Mouse (Mus musculus): ENCODE measurements around the gene Stx12. TPM values are rescaled to one million over a fixed set of nuclear protein-coding genes. Genes with fewer than 3 reads are reported as not detected.
A peak's percentile ranks its signal among the peaks of the same experiment; 100 is the strongest.

The Stx12 gene
- polyA plus RNA-seq, 2 experiments = 54.2 to 65.2 TPM

GRCm38 (mm10) chr4:132863012-132863411 lies 21.3 kb downstream of the Stx12 start:
- Histone ChIP-seq H3K9me3 (ENCODE audit: control insufficient read depth, low read length) (no peaks in the 10 kb centered on the region), H3K9ac (ENCODE audit: low read depth, low read length, severe bottlenecking) (no peak overlapping the region), H3K4me1 (ENCODE audit: control insufficient read depth, insufficient read depth, low read length) (no peaks in the 10 kb centered on the region), H3K4me3 (replicated peaks; ENCODE audit: low read length) (no peak overlapping the region), H3K27me3 (ENCODE audit: control insufficient read depth, insufficient read depth, low read length) (no peaks in the 10 kb centered on the region), H3K27ac (replicated peaks; ENCODE audit: low read depth, low read length) (no peak overlapping the region), H3K4me2 (replicated peaks; ENCODE audit: low read depth, low read length, severe bottlenecking) (no peak overlapping the region), H3K36me3 (ENCODE audit: control insufficient read depth, insufficient read depth, low read length) (peaks cover 88% of the 10 kb centered on the region)
- ATAC-seq (ENCODE audit: low FRiP score, low read depth) (no peak), DNase-seq (ENCODE audit: low spot score) (no peak)
- WGBS = 94% methylated on average over 13 of the region's 13 CpGs
- TF ChIP-seq POLR2A (IDR thresholded peaks at IDR 0.05; ENCODE audit: borderline replicate concordance, extremely low read depth, insufficient read depth, insufficient read length) = no peak

GRCm38 (mm10) chr4:132860880-132861279 lies 23.4 kb downstream of the Stx12 start:
- Histone ChIP-seq H3K27me3 (ENCODE audit: control insufficient read depth, insufficient read depth, low read length) (no peaks in the 10 kb centered on the region), H3K36me3 (ENCODE audit: control insufficient read depth, insufficient read depth, low read length) (peaks cover 88% of the 10 kb centered on the region), H3K4me1 (ENCODE audit: control insufficient read depth, insufficient read depth, low read length) (no peaks in the 10 kb centered on the region), H3K27ac (replicated peaks; ENCODE audit: low read depth, low read length) (no peak overlapping the region), H3K9ac (ENCODE audit: low read depth, low read length, severe bottlenecking) (no peak overlapping the region), H3K4me2 (replicated peaks; ENCODE audit: low read depth, low read length, severe bottlenecking) (no peak overlapping the region), H3K9me3 (ENCODE audit: control insufficient read depth, low read length) (no peaks in the 10 kb centered on the region), H3K4me3 (replicated peaks; ENCODE audit: low read length) (no peak overlapping the region)
- ATAC-seq (ENCODE audit: low FRiP score, low read depth) (no peak), DNase-seq (ENCODE audit: low spot score) (no peak)
- no peak for TF ChIP-seq POLR2A (IDR thresholded peaks at IDR 0.05; ENCODE audit: borderline replicate concordance, extremely low read depth, insufficient read depth, insufficient read length)
- 100% methylated on average over 1 of the region's 1 CpGs for WGBS

- ATAC-seq (ENCODE audit: low FRiP score, low read depth) = no peak
Observed at GRCm38 (mm10) chr4:132843705-132844071, 40.6 kb downstream of the Stx12 start.

GRCm38 (mm10) chr4:132842970-132843704 lies 41.2 kb downstream of the Stx12 start, which contains the start of gene Ppp1r8:
Gene Ppp1r8 (minus strand): TSS chr4:132843169.
- WGBS = under 1% methylated on average over 40 of the region's 40 CpGs
- peak within 1 kb of the TSS; percentile 67 for H3K4me3 ChIP-seq (replicated peaks; ENCODE audit: low read length)
- DNase-seq (ENCODE audit: low spot score) = peak; percentile 92
- H3K36me3 ChIP-seq (ENCODE audit: control insufficient read depth, insufficient read depth, low read length) = peaks cover 23% of the 10 kb centered on the region
- H3K27me3 ChIP-seq (ENCODE audit: control insufficient read depth, insufficient read depth, low read length) = no peaks in the 10 kb centered on the region
- peak; percentile 96; the same call in 1 of the 2 replicates for TF ChIP-seq POLR2A (IDR thresholded peaks at IDR 0.05; ENCODE audit: borderline replicate concordance, extremely low read depth, insufficient read depth, insufficient read length)
- peak within 1 kb of the TSS; percentile 57 for H3K4me2 ChIP-seq (replicated peaks; ENCODE audit: low read depth, low read length, severe bottlenecking)
- H3K4me1 ChIP-seq (ENCODE audit: control insufficient read depth, insufficient read depth, low read length) = peaks cover 10% of the 10 kb centered on the region
- H3K27ac ChIP-seq (replicated peaks; ENCODE audit: low read depth, low read length) = peak within 1 kb of the TSS; percentile 59
- ATAC-seq (ENCODE audit: low FRiP score, low read depth) = peak; percentile 96
- no peaks in the 10 kb centered on the region for H3K9me3 ChIP-seq (ENCODE audit: control insufficient read depth, low read length)
- H3K9ac ChIP-seq (ENCODE audit: low read depth, low read length, severe bottlenecking) = peak within 1 kb of the TSS; percentile 82

More at GRCm38 (mm10) chr4:132843705-132844071, 40.6 kb downstream of the Stx12 start:
- Histone ChIP-seq H3K9me3 (ENCODE audit: control insufficient read depth, low read length) (no peaks in the 10 kb centered on the region), H3K36me3 (ENCODE audit: control insufficient read depth, insufficient read depth, low read length) (peaks cover 17% of the 10 kb centered on the region), H3K9ac (ENCODE audit: low read depth, low read length, severe bottlenecking) (peak overlapping the region; percentile 82; the same call in 1 of the 2 replicates), H3K4me2 (replicated peaks; ENCODE audit: low read depth, low read length, severe bottlenecking) (peak overlapping the region; percentile 57), H3K4me3 (replicated peaks; ENCODE audit: low read length) (peak overlapping the region; percentile 67), H3K27ac (replicated peaks; ENCODE audit: low read depth, low read length) (peak overlapping the region; percentile 59), H3K27me3 (ENCODE audit: control insufficient read depth, insufficient read depth, low read length) (no peaks in the 10 kb centered on the region), H3K4me1 (ENCODE audit: control insufficient read depth, insufficient read depth, low read length) (peaks cover 10% of the 10 kb centered on the region)
- DNase-seq (ENCODE audit: low spot score) = no peak
- no peak for TF ChIP-seq POLR2A (IDR thresholded peaks at IDR 0.05; ENCODE audit: borderline replicate concordance, extremely low read depth, insufficient read depth, insufficient read length)
- WGBS = 71% methylated on average over 1 of the region's 1 CpGs

- Histone ChIP-seq H3K9ac (ENCODE audit: low read depth, low read length, severe bottlenecking) (peak overlapping the region; percentile 82), H3K27ac (replicated peaks; ENCODE audit: low read depth, low read length) (peak overlapping the region; percentile 40), H3K36me3 (ENCODE audit: control insufficient read depth, insufficient read depth, low read length) (peaks cover 30% of the 10 kb centered on the region), H3K9me3 (ENCODE audit: control insufficient read depth, low read length) (no peaks in the 10 kb centered on the region), H3K4me2 (replicated peaks; ENCODE audit: low read depth, low read length, severe bottlenecking) (peak overlapping the region; percentile 57), H3K4me1 (ENCODE audit: control insufficient read depth, insufficient read depth, low read length) (peaks cover 10% of the 10 kb centered on the region), H3K4me3 (replicated peaks; ENCODE audit: low read length) (peak overlapping the region; percentile 67), H3K27me3 (ENCODE audit: control insufficient read depth, insufficient read depth, low read length) (no peaks in the 10 kb centered on the region)
- DNase-seq (ENCODE audit: low spot score) (no peak), ATAC-seq (ENCODE audit: low FRiP score, low read depth) (0 out of 2 replicates have a peak, but pooled peaks have one; percentile 23)
- no peak for TF ChIP-seq POLR2A (IDR thresholded peaks at IDR 0.05; ENCODE audit: borderline replicate concordance, extremely low read depth, insufficient read depth, insufficient read length)
- 1% methylated on average over 30 of the region's 30 CpGs for WGBS
Observed at GRCm38 (mm10) chr4:132842281-132842906, 41.9 kb downstream of the Stx12 start.

All from limb, embryonic 14.5 days (tissue).